Mouse (Mus musculus) stomach, embryonic 16.5 days (tissue): Measurements from ENCODE around the gene Hnf1a. TPM values are rescaled to one million over a fixed set of nuclear protein-coding genes. Genes with fewer than 3 reads are reported as not detected.

Experiments
- ATAC-seq: fragments of 200-750 bp; cut with Nextera tagmentation; 2 replicates; pipeline ENCODE4 v1.8.0; 2017; ENCODE audit warnings: moderate number of reproducible peaks, moderate TSS enrichment; ENCODE audit not compliant: insufficient read depth, low FRiP score
- H3K27ac ChIP-seq: fragments of 300-500 bp; sonication (generic); 2 replicates; pipeline ENCODE4 v1.5.1; 2014; ENCODE audit warnings: low read length
- H3K27me3 ChIP-seq: fragments of 300-500 bp; sonication (generic); 2 replicates; pipeline ENCODE4 v1.6.1; 2014; ENCODE audit warnings: low read length, control low read depth, mixed read lengths; ENCODE audit not compliant: control insufficient read depth, insufficient read depth
- H3K36me3 ChIP-seq: fragments of 300-500 bp; sonication (generic); 2 replicates; pipeline ENCODE4 v1.6.1; 2014; ENCODE audit warnings: low read length; ENCODE audit not compliant: control insufficient read depth, insufficient read depth
- H3K4me1 ChIP-seq: fragments of 300-500 bp; sonication (generic); 2 replicates; pipeline ENCODE4 v1.6.1; 2014; ENCODE audit warnings: low read length, control low read depth, mixed read lengths; ENCODE audit not compliant: control insufficient read depth, insufficient read depth
- H3K4me2 ChIP-seq: fragments of 300-500 bp; sonication (generic); 2 replicates; pipeline ENCODE4 v1.6.1; 2014; ENCODE audit warnings: low read depth, low read length, mixed read lengths
- H3K4me3 ChIP-seq: fragments of 300-500 bp; sonication (generic); replicated peaks from 2 replicates; pipeline ENCODE4 v1.5.1; 2014; ENCODE audit warnings: mild to moderate bottlenecking, low read length
- H3K9ac ChIP-seq: fragments of 300-500 bp; sonication (generic); 2 replicates; pipeline ENCODE4 v1.6.1; 2014; ENCODE audit warnings: low read length
- H3K9me3 ChIP-seq: fragments of 300-500 bp; sonication (generic); replicated peaks from 2 replicates; pipeline ENCODE4 v1.6.1; 2016; ENCODE audit warnings: low read length, control low read depth; ENCODE audit not compliant: control insufficient read depth
- WGBS: fragments of 180-500 bp; shearing (Covaris S2); extraction: QIAGEN DNeasy Blood & Tissue Kit; methylation state at CpG from one replicate; pipeline ENCODE4 v1.1.7; 2014; 5-methylcytosine and 5-hydroxymethylcytosine counted together
- polyA plus RNA-seq: library from polyadenylated mRNA; unstranded; fragments of >200 nt; fragmentation: Nextera tagmentation; extraction: Ambion mirVana; gene quantifications from 2 replicates; pipeline ENCODE4 v1.2.1, GENCODE M21; 2015

Hnf1a gene
- polyA plus RNA-seq, 1 experiment from 2014 or later = 9.8 TPM

GRCm38 (mm10) chr5:114961590-114962360, 9.1 kb downstream of the Hnf1a start:
- Histone ChIP-seq H3K9me3 (no peaks in the 10 kb centered on the region; the same call in 1 of the 2 replicates), H3K4me3 (no peak overlapping the region), H3K27me3 (no peaks in the 10 kb centered on the region), H3K4me1 (0 out of 2 replicates have a peak, but pooled peaks cover 3% of the 10 kb centered on the region), H3K36me3 (no peaks in the 10 kb centered on the region), H3K27ac (no peak overlapping the region), H3K4me2 (no peak overlapping the region), H3K9ac (no peak overlapping the region)
- no peak for ATAC-seq
- 31% methylated on average over 4 of the region's 4 CpGs for WGBS

- Histone ChIP-seq H3K9me3 (no peaks in the 10 kb centered on the region; the same call in 1 of the 2 replicates), H3K4me1 (no peaks in the 10 kb centered on the region), H3K36me3 (no peaks in the 10 kb centered on the region), H3K4me3 (no peak overlapping the region), H3K27ac (no peak overlapping the region), H3K27me3 (no peaks in the 10 kb centered on the region), H3K9ac (no peak overlapping the region), H3K4me2 (no peak overlapping the region)
- ATAC-seq = no peak
- 83% methylated on average over 5 of the region's 5 CpGs for WGBS
Measured at GRCm38 (mm10) chr5:114958069-114958468, 12.8 kb downstream of the Hnf1a start.

GRCm38 (mm10) chr5:114953326-114953725, 17.6 kb downstream of the Hnf1a start:
- Histone ChIP-seq H3K9ac (no peak overlapping the region), H3K9me3 (no peaks in the 10 kb centered on the region), H3K27me3 (no peaks in the 10 kb centered on the region), H3K4me2 (no peak overlapping the region), H3K4me3 (no peak overlapping the region), H3K4me1 (peaks cover 8% of the 10 kb centered on the region; the same call in 1 of the 2 replicates), H3K36me3 (no peaks in the 10 kb centered on the region), H3K27ac (no peak overlapping the region)
- 86% methylated on average over 14 of the region's 14 CpGs for WGBS
- ATAC-seq = no peak

- Histone ChIP-seq H3K9me3 (no peaks in the 10 kb centered on the region), H3K36me3 (peaks cover 6% of the 10 kb centered on the region; the same call in 1 of the 2 replicates), H3K9ac (no peak overlapping the region), H3K4me2 (no peak overlapping the region), H3K4me3 (no peak overlapping the region), H3K4me1 (peaks cover 8% of the 10 kb centered on the region; the same call in 1 of the 2 replicates), H3K27ac (no peak overlapping the region), H3K27me3 (no peaks in the 10 kb centered on the region)
- ATAC-seq = no peak
- 79% methylated on average over 21 of the region's 21 CpGs for WGBS
Measured at GRCm38 (mm10) chr5:114951279-114951880, 19.5 kb downstream of the Hnf1a start.

GRCm38 (mm10) chr5:114950669-114951068, 20.2 kb downstream of the Hnf1a start:
- WGBS = 72% methylated on average over 12 of the region's 12 CpGs
- no peak overlapping the region for H3K27ac ChIP-seq
- no peak overlapping the region for H3K4me3 ChIP-seq
- peaks cover 8% of the 10 kb centered on the region; the same call in 1 of the 2 replicates for H3K4me1 ChIP-seq
- H3K9me3 ChIP-seq = no peaks in the 10 kb centered on the region
- no peak overlapping the region for H3K9ac ChIP-seq
- H3K27me3 ChIP-seq = no peaks in the 10 kb centered on the region
- ATAC-seq = no peak
- H3K4me2 ChIP-seq = no peak overlapping the region
- H3K36me3 ChIP-seq = peaks cover 6% of the 10 kb centered on the region; the same call in 1 of the 2 replicates

- Histone ChIP-seq H3K9ac (no peak overlapping the region), H3K36me3 (peaks cover 6% of the 10 kb centered on the region; the same call in 1 of the 2 replicates), H3K27ac (no peak overlapping the region), H3K4me1 (peaks cover 8% of the 10 kb centered on the region; the same call in 1 of the 2 replicates), H3K27me3 (no peaks in the 10 kb centered on the region), H3K4me2 (no peak overlapping the region), H3K4me3 (no peak overlapping the region), H3K9me3 (no peaks in the 10 kb centered on the region)
- ATAC-seq = no peak
- 81% methylated on average over 9 of the region's 9 CpGs for WGBS
Measured at GRCm38 (mm10) chr5:114949812-114950211, 21.1 kb downstream of the Hnf1a start.

GRCm38 (mm10) chr5:114949316-114949715, 21.6 kb downstream of the Hnf1a start:
- H3K4me2 ChIP-seq = no peak overlapping the region
- H3K27ac ChIP-seq = no peak overlapping the region
- H3K27me3 ChIP-seq = no peaks in the 10 kb centered on the region
- H3K9ac ChIP-seq = no peak overlapping the region
- H3K4me1 ChIP-seq = peaks cover 8% of the 10 kb centered on the region; the same call in 1 of the 2 replicates
- ATAC-seq = no peak
- H3K36me3 ChIP-seq = peaks cover 6% of the 10 kb centered on the region; the same call in 1 of the 2 replicates
- 34% methylated on average over 5 of the region's 5 CpGs for WGBS
- no peaks in the 10 kb centered on the region for H3K9me3 ChIP-seq
- H3K4me3 ChIP-seq = no peak overlapping the region

- H3K27ac ChIP-seq = no peak overlapping the region
- H3K9ac ChIP-seq = no peak overlapping the region
- H3K9me3 ChIP-seq = no peaks in the 10 kb centered on the region
- H3K4me2 ChIP-seq = no peak overlapping the region
- no peak overlapping the region for H3K4me3 ChIP-seq
- 24% methylated on average over 6 of the region's 6 CpGs for WGBS
- peaks cover 8% of the 10 kb centered on the region; the same call in 1 of the 2 replicates for H3K4me1 ChIP-seq
- peaks cover 6% of the 10 kb centered on the region; the same call in 1 of the 2 replicates for H3K36me3 ChIP-seq
- H3K27me3 ChIP-seq = no peaks in the 10 kb centered on the region
- peak; percentile 65 for ATAC-seq
Measured at GRCm38 (mm10) chr5:114948891-114949290, 22.0 kb downstream of the Hnf1a start.

- H3K27me3 ChIP-seq = no peaks in the 10 kb centered on the region
- H3K4me1 ChIP-seq = peaks cover 15% of the 10 kb centered on the region
- WGBS = 93% methylated on average over 10 of the region's 10 CpGs
- no peak overlapping the region for H3K4me3 ChIP-seq
- H3K9ac ChIP-seq = no peak overlapping the region
- no peak overlapping the region for H3K4me2 ChIP-seq
- H3K9me3 ChIP-seq = no peaks in the 10 kb centered on the region
- no peak overlapping the region for H3K27ac ChIP-seq
- ATAC-seq = no peak
- peaks cover 6% of the 10 kb centered on the region; the same call in 1 of the 2 replicates for H3K36me3 ChIP-seq
Measured at GRCm38 (mm10) chr5:114945072-114945471, 25.8 kb downstream of the Hnf1a start.
